Mouse (Mus musculus) midbrain, postnatal 0 days (tissue): ENCODE data around the gene Kat14. TPM values are rescaled to one million over a fixed set of nuclear protein-coding genes. Genes with fewer than 3 reads are reported as not detected.
"Not testable (repeated sequence)": the region's sequence is repeated elsewhere in the genome, so short reads cannot be mapped to it uniquely, and the experiment has no call there.

Source experiments
- ATAC-seq: fragments of 200-750 bp; cut with Nextera tagmentation; 2 replicates; pipeline ENCODE4 v1.8.0; 2017; ENCODE audit warnings: moderate number of reproducible peaks, mild to moderate bottlenecking, moderate TSS enrichment, moderate library complexity; ENCODE audit not compliant: low FRiP score
- DNase-seq: peaks from one replicate; pipeline ENCODE4 v3.0.0-alpha.2; 2015; ENCODE audit warnings: low spot score
- H3K27ac ChIP-seq: fragments of 300-500 bp; sonication (generic); 2 replicates; pipeline ENCODE4 v1.5.1; 2014; ENCODE audit warnings: low read depth, mild to moderate bottlenecking, low read length, mixed read lengths
- H3K27me3 ChIP-seq: fragments of 300-500 bp; sonication (generic); 2 replicates; pipeline ENCODE4 v1.6.1; 2014; ENCODE audit warnings: low read length, control low read depth, mixed read lengths; ENCODE audit not compliant: insufficient read depth
- H3K36me3 ChIP-seq: fragments of 300-500 bp; sonication (generic); 2 replicates; pipeline ENCODE4 v1.6.1; 2014; ENCODE audit warnings: low read length, control low read depth, mixed read lengths; ENCODE audit not compliant: insufficient read depth
- H3K4me1 ChIP-seq: fragments of 300-500 bp; sonication (generic); 2 replicates; pipeline ENCODE4 v1.6.1; 2014; ENCODE audit warnings: mild to moderate bottlenecking, control low read depth, antibody characterized with exemption, low read length, mixed read lengths; ENCODE audit not compliant: insufficient read depth
- H3K4me2 ChIP-seq: fragments of 300-500 bp; sonication (generic); 2 replicates; pipeline ENCODE4 v1.6.1; 2014; ENCODE audit warnings: low read depth, mild to moderate bottlenecking, low read length, mixed read lengths; ENCODE audit not compliant: poor library complexity, severe bottlenecking
- H3K4me3 ChIP-seq: fragments of 300-500 bp; sonication (generic); 2 replicates; pipeline ENCODE4 v1.5.1; 2014; ENCODE audit warnings: low read depth, mild to moderate bottlenecking, low read length, moderate library complexity
- H3K9ac ChIP-seq: fragments of 300-500 bp; sonication (generic); replicated peaks from 2 replicates; pipeline ENCODE4 v1.6.1; 2014; ENCODE audit warnings: mild to moderate bottlenecking, low read length, moderate library complexity, mixed read lengths; ENCODE audit not compliant: poor library complexity, severe bottlenecking
- H3K9me3 ChIP-seq: fragments of 300-500 bp; sonication (generic); 2 replicates; pipeline ENCODE4 v1.6.1; 2016; ENCODE audit warnings: low read length, control low read depth
- CTCF ChIP-seq: IDR thresholded peaks from 2 replicates; pipeline ENCODE4 v1.5.1; 2016; ENCODE audit warnings: antibody characterized with exemption, mild to moderate bottlenecking
- WGBS: fragments of 180-500 bp; shearing (Covaris S2); extraction: QIAGEN DNeasy Blood & Tissue Kit; methylation state at CpG from one replicate; pipeline ENCODE4 v1.1.7; 2014; 5-methylcytosine and 5-hydroxymethylcytosine counted together
- polyA plus RNA-seq: library from polyadenylated mRNA; unstranded; fragments of >200 nt; fragmentation: Nextera tagmentation; extraction: Ambion mirVana; gene quantifications from 2 replicates; pipeline ENCODE4 v1.2.1, GENCODE M21; 2015
- total RNA-seq: library from RNA; depleted of rRNA; stranded (reverse); fragments of >200 nt; gene quantifications from 2 replicates; pipeline ENCODE4 v1.2.3, GENCODE M21; 2014

Gene Kat14
- total and polyA plus RNA-seq, 2 experiments from 2014 or later: 19.2 to 37.7 TPM

DNA sequence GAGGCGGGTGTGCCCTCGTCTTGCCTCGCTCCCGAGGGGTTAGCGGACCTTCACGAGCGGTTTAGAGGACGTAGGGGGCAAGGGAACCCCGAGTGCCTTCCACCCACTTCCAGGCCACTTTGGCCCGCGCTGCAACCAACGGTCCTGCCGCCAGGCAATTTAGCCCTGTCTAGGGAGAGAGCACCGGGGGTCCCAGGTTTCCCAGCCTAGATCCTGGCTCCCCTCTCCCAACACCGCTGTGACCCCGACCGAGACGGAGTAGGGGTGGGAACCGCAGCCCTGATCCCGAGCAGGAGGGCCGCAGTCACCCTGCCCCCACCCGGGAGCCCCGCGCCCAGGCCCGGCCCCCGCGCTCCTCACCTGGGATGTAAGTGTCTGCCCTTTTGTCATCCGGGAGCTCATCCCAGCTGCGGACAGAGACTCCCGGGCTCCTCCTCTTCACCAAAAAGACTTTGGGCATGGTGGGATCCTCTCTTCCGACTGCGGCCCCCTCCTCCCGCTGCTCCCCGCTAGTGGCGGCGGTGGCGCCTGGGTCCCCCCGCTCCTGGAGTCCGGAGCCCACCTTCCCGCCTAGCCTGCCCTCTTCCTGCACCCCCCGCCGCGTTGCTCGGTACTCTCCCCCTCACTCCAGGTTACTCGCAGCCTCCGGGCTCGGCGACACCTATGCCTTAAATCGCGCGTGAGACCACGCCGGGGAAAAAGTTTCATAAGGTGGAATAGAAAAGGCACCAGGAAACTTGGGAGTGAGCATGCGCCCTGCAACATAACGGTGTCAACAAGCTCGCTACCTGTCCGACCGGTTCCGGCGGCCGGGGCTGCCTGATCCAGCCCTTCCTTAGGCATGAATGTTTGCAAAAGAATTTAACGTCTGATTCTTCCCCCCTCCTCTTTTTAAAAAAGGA, 37.1 kb upstream of the Kat14 start, which contains the start of gene Ovol2:
TSS of gene Ovol2 (minus strand) at position 746 of the 902 bp plus-strand sequence.
- H3K4me1 ChIP-seq: peaks cover 11% of the 10 kb centered on the region; the same call in 1 of the 2 replicates
- H3K4me2 ChIP-seq: peak within 1 kb of the TSS; percentile 77
- H3K27me3 ChIP-seq: peaks cover 55% of the 10 kb centered on the region
- peak within 1 kb of the TSS; percentile 42 for H3K4me3 ChIP-seq
- 1% methylated on average over 61 of the region's 62 CpGs for WGBS
- no peaks in the 10 kb centered on the region for H3K36me3 ChIP-seq
- H3K27ac ChIP-seq: no peak within 1 kb of the TSS
- no peaks in the 10 kb centered on the region for H3K9me3 ChIP-seq
- no peak for TF ChIP-seq CTCF
- DNase-seq: no peak
- H3K9ac ChIP-seq: peak within 1 kb of the TSS; percentile 9; the same call in 1 of the 2 replicates
- ATAC-seq: peak; percentile 51

DNA sequence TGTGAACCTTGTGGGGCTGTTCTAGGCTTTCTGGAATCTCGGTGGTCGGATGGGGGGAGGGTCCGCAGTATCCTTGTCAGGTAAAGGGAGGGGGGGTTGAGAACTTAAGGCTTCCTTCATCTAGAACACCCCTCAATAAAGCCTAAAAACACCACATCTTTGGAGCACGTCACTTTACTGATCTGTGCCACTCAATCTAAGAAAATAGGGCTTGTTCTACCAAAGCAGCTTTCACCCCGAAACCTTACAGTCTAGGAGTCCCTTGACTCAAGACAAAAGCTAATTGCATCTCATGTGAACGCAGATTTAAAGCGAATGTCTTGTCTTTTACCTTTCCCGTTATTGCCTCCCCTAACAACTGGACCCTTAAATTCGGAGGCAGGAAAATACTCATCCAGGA, 36.3 kb upstream of the Kat14 start:
- no peak for TF ChIP-seq CTCF
- whole genome bisulfite sequencing: 5% methylated on average over 9 of the region's 9 CpGs
- H3K27ac ChIP-seq: no peak overlapping the region
- H3K4me2 ChIP-seq: peak overlapping the region; percentile 77
- no peak overlapping the region for H3K9ac ChIP-seq
- H3K9me3 ChIP-seq: no peaks in the 10 kb centered on the region
- ATAC-seq (no peak), DNase-seq (no peak)
- H3K36me3 ChIP-seq: no peaks in the 10 kb centered on the region
- H3K4me3 ChIP-seq: peak overlapping the region; percentile 26; the same call in 1 of the 2 replicates
- H3K4me1 ChIP-seq: peaks cover 11% of the 10 kb centered on the region; the same call in 1 of the 2 replicates
- peaks cover 49% of the 10 kb centered on the region for H3K27me3 ChIP-seq

DNA sequence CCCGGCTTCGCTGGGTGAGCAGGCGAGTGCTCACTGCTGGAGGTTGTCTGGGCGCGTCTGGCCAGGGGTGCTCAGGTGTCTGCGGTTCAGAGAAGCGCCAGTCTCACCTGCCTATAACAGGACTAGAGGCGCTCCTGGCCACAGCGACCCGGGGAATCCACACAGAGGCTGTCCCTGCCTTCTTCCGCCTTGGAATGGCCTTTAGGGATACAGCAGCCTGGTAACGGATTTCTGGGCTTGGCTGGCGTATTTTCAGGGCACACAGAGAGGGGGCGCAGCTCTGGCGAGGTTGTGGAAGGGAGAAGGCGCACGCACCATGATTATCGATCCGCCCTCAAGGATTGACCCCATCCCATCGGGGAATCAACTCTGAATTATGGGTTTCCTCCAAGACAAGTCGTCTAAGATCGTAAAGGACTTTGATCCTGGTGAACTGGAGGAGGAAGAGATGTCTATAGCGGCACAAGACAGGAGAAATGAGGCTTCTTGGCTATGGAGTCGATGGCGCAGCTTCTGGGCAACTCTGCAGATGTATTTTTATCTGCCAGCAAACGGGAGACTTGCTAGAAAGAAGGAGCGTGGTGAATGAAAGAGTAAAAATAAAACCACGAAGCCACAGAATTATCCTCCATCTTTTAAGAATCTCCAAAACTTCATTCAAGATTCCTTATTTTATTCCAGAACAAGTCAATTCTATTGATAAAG, 35.5 kb upstream of the Kat14 start:
- TF ChIP-seq CTCF: peak; percentile 50
- Histone ChIP-seq H3K27ac (no peak overlapping the region), H3K9me3 (no peaks in the 10 kb centered on the region), H3K27me3 (peaks cover 45% of the 10 kb centered on the region), H3K4me3 (peak overlapping the region; percentile 26; the same call in 1 of the 2 replicates), H3K36me3 (no peaks in the 10 kb centered on the region), H3K4me1 (peaks cover 11% of the 10 kb centered on the region; the same call in 1 of the 2 replicates), H3K4me2 (peak overlapping the region; percentile 77), H3K9ac (no peak overlapping the region)
- ATAC-seq: no peak
- WGBS: 8% methylated on average over 28 of the region's 28 CpGs
- DNase-seq: no peak

DNA sequence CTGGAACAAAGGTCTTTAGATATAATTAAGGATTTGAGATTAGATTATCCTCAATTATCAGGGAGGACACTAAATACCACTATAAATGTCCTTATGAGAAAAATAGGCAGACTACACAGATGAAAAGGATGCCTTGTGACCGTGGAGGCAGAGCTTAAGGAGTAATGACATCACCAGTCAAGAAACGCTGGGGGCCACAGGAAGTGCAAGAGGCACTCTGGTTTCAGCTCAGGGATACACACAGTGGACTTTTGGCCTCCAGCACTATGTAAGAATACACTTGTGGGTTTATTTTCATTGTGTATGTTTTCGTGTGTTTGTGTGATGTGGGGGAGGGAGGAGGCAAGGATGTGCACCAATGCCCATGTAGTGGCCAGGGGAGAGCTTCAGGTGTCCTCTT, 31.6 kb upstream of the Kat14 start:
- Histone ChIP-seq H3K27ac (no peak overlapping the region), H3K4me2 (no peak overlapping the region), H3K4me3 (no peak overlapping the region), H3K4me1 (no peaks in the 10 kb centered on the region), H3K36me3 (no peaks in the 10 kb centered on the region), H3K9me3 (no peaks in the 10 kb centered on the region), H3K9ac (no peak overlapping the region), H3K27me3 (peaks cover 16% of the 10 kb centered on the region)
- 72% methylated on average over 3 of the region's 3 CpGs for WGBS
- no peak for DNase-seq
- no peak for ATAC-seq
- TF ChIP-seq CTCF: no peak

DNA sequence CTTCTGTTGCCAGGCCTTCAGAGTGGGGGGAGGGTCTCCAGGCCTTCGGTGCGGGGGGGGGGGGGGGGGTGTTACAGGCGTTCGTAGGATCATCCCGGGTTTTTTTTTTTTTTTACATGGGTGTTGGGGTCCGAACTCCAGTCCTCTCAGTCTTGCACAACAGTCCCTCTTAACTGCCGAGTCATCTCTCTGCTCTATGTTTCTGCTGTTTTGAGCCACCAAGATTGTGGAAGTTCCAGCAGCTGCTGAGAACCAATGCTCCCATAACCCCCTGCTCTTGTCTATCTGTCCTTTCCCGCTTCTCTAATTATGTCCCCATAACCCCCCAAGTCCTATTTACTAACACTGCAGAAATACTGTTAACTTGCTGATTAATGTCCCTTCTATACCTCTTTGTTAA, 31.1 kb upstream of the Kat14 start:
- Histone ChIP-seq H3K4me2 (no peak overlapping the region), H3K36me3 (no peaks in the 10 kb centered on the region), H3K9ac (no peak overlapping the region), H3K4me3 (no peak overlapping the region), H3K9me3 (no peaks in the 10 kb centered on the region), H3K4me1 (no peaks in the 10 kb centered on the region), H3K27ac (no peak overlapping the region), H3K27me3 (peaks cover 16% of the 10 kb centered on the region)
- ATAC-seq (no peak), DNase-seq (no peak)
- TF ChIP-seq CTCF: no peak
- WGBS: 84% methylated on average over 6 of the region's 8 CpGs

DNA sequence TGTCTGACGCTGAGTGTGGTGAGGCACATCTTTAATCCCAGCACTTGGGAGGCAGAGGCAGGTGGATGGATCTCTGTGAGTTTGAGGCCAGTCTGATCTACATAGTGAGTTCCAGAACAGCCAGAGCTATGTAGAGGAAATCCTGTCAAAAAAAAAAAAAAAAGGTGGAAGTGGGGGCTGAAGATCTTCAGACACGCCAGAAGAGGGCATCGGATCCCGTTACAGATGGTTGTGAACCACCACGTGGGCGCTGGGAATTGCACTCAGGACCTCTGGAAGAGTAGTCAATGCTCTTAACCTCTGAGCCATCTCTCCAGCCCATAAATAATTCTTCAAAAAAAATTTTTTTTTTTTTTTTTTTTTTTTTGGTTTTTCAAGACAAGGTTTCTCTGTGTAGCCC, 30.6 kb upstream of the Kat14 start:
- H3K4me2 ChIP-seq, H3K4me3 ChIP-seq, DNase-seq, H3K9me3 ChIP-seq, H3K9ac ChIP-seq, ATAC-seq, H3K27ac ChIP-seq, H3K36me3 ChIP-seq, H3K4me1 ChIP-seq: not testable (repeated sequence)
- H3K27me3 ChIP-seq: peaks cover 12% of the 10 kb centered on the region
- WGBS: 81% methylated on average over 6 of the region's 6 CpGs
